Mouse (Mus musculus): ENCODE data around the gene Jmjd8.
"Not testable (repeated sequence)": the region's sequence is repeated elsewhere in the genome, so short reads cannot be mapped to it uniquely, and the experiment has no call there.

The Jmjd8 gene

DNA sequence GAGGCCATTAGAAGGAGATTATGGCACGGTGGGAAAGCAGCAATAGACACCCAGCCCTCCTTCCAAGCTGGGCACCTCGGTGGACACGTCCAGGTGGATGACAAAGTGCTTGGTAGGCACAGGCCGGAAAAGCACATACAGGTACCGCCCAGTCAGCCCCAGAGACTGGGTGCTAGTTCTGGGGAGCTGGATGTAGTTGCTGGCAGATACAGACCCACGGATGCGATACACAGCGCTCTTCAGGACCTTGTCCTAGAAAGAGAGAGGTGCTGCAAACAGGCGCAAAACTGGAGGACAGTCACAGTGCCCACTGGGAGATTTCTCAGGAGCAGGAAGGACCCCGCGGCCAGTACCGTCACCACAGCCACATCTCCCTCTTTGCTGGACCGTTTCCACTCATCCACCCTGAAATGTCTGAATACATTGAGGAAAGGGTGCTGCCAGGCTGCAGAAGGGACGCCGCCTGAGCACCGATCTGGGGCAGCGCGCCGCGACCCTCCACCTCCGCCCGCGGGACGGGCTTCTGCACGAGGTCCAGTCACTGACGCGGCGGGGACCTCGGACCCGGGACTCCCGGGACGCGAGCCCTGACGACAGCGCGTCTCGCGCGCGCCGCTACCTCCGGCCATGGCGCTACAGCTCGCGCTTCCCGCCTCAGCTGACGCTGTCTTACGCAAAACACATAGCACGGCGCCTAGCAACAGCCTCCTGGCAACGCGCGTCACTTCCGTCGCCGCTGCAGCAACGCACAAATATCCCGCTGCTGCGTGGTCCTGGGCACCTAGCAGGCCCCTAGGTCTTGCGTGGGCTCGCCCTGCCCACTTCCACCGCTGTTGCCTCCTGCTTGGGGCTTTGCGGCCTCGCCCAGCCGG lies 32.4 kb downstream of the Jmjd8 start, which contains the start of gene Wdr90:
Gene Wdr90, minus strand, starts transcription at position 670 of the 872 bp plus-strand sequence.
- no peak for DNase-seq (ENCODE audit: low read depth, low spot score)

DNA sequence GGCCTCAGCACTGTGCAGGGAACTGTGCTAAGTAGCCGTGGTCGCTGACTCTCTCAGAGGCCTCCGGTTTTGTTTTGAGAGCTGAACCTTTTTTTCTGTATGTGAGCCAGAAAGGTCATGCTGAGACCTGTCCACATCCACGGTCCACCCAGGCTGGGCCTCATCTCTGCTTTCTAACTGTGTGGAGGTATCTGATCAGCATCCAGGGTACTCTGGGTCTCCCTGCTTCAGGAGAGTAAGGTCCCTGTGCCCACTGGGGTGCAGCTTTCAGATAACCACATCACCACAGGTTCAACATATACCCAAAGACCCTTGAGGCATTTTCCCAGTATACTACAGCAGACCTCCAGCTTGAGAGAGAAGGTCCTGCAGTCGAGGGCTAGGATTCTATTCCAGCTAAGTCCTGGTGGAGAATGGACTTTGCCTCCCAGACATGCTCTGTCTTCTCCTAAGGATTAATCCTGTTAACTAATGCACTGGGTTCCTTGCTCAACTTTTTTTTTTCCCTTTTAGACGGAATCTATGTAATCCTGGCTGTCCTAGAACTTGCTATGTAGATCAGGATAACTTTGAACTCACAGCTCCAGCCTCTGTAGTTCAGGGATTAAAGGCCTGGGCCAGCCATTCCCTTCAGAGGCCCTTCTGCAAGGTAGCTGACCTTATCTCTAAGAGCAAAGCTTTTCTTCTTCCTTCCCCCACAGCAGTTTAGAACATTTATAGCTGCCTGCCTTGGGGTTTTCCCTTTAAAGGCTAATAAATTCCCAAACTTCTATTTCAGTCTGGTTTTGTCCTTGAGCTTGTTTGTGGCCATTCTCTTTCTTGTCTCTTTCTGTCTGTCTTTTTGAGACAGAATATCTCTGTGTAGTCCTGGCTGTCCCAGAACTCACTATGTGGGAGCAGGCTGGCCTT lies 33.3 kb downstream of the Jmjd8 start:
- DNase-seq (ENCODE audit: low read depth, low spot score) = no peak

DNA sequence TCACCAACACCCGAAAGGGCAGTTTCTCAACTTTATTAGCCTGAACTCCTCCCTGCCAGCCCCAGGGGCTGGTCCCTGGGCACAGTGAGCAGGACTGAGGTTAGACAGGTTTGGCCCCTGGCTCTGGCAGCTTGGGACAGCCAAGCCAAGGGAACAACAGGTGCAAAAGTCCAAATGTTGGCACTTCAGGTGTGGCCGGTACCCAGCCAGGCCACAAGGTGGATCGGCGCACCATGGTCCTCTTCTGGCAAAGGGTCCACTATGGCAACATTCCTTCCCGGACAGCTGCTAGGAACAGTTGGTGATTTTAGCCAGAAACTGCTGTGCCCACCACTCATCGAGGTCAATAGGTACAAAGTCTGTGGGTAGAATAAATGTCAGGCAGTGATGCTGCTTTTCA lies 35.0 kb downstream of the Jmjd8 start:
- DNase-seq (ENCODE audit: low read depth, low spot score) = no peak

DNA sequence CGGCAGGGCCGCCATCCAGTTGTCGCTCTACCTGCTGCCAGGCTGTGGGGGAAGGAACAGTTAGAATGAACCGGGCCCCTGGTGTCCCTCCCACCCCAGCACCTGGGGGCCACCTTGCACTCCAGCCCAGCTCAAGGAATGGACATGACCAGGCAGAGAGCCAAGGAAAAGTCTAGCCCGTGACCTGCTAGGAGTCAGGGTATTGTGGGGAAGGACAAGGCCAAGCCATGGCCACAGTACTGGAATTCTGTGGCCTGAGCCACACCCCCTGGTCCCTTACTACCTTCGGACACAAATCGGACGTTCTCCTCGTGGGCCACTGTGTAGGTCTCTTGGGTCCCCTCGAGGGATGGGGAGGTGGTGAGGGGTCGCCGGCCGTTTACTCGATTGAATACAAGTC lies 35.6 kb downstream of the Jmjd8 start:
- DNase-seq (ENCODE audit: low read depth, low spot score) = no peak

DNA sequence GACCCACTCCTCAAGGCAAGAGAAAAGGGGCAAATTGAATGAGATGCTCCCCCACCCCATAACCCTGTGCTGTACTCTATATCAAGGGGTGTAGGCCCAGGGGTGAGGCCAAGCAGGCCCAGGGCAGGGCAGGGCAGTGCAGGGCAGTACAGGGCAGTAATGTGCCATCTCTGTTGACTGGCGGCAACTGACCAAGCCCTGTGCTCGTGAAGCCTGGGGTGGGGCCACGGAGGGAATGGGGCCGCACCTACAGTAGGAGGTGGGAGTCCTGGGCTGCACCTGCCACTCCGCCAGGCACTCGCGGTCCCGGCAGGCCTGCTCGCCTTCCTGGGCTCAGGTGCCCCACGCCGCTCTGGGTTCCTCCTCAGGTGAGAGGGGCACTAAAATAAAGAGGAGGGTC lies 36.6 kb downstream of the Jmjd8 start:
- DNase-seq (ENCODE audit: low read depth, low spot score) = no peak

DNA sequence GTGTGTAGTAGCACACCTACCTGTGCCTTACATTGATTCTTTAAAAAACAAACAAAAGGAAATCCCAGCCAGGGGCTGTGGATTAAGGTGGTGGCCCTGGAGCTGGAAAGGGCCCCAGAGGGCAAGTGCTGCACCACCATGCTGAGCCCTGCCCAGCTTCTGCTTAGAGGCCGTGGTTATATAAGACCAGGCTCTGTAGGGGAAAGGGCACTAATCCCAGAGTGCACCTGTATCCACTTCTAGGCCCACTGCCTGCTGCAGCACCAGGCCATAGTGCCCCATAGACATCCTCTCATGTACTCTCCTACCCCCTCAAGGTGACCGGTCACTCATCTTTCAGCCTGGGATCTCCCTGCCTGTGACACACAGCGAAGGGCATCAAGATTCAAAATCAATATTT lies 37.5 kb downstream of the Jmjd8 start:
- no peak for DNase-seq (ENCODE audit: low read depth, low spot score)

DNA sequence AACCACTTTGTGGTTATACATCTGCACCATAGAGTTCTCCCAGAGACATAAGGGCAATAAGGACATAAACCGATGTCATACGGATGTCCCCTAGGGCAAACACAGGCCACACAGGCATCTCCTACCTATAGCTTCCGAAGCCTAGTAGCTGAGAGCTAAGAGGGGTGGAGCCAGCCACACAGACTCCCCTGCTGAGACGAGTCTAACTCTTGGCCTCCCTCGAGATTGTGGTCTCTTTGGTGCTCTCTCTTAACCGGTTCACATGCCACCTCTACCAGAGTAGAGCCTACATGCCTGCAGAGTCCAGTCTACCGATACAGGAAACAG lies 38.8 kb downstream of the Jmjd8 start:
- DNase-seq (ENCODE audit: low read depth, low spot score) = no peak

DNA sequence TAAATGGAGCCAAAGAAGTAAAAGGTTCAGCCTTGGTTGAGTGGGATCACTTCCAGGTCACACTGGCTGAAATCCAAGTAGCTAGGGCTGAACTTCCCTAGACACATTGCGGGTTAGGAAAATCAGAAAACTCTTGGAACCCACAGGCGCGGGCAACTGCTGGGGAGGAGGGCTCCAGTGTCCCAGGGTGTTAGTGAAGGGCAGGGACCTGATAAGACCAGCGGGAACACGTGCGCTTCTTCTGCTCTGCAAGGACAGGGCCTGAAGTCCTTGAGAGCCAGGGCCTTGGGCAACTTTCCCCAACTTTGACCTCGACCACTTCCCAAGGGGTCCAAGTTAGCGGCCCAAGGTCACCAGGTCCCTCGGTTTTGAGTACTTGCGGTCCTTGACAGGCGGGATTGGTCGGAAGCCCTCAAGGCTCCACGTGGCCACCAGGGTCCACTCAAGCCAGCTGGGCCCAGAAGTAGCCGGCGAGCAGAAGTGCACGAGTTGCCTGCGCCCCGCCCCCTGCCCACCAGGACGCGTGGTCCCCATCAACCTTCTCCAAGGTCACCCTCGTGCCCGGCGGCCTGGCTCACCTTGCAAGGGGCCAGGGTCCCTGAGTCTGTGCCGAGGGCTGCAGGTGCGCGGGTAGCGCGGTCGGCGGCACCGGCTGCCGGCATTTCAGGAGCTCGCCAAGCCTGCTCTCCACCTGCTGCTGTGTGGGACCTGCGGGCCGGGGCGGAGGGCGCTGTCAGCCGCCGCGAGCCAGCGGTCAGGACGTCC lies 39.4 kb downstream of the Jmjd8 start:
- DNase-seq (ENCODE audit: low read depth, low spot score) = no peak

DNA sequence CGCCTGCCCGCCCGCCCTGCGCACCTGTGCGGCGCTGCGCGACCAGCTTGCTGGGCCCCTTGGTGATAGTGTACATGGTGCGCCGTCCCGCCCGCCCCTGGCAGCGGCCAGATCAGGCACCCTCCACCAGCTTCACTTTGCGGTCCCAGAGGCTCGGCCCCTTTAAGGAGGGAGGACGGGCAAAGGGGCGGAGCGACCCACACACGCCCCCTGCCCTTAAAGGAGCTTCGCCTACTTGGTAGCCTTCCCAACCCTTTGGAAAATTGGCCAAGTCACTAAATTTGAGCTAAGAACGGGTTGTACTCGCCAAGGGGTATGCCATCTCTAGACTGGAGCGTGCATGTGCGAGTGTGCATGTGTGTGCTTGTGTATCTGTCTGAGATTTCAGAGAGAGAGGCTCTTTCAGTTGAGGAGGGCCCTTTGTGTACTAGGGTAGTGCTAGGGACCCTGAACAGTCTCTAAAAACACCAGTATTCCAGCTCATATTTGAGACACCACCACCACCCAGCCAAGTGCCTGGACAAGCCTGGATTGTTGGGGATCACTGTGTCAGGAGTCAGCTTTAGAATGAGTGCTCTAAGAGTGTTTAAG lies 40.0 kb downstream of the Jmjd8 start, which contains the start of gene Mcrip2:
Gene Mcrip2, minus strand, starts transcription at position 164 of the 591 bp plus-strand sequence.
- DNase-seq (ENCODE audit: low read depth, low spot score) = no peak

DNA sequence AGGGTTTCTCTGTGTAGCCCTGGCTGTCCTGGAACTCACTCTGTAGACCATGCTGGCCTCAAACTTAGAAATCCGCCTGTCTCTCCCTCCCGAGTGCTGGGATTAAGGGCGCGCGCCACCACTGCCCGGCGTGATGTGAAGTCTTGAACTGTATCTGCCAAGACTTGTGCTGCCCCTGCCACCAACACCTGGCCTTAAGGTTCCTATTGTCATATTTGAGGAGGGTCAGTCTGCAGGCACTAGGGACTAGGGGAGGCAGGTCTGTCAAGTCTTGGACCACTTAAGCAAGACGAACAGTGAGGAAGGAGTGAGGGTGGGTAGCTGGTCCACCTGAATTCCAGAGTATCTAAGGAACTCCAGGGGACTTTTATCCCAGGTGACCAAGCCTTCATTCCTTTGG lies 40.8 kb downstream of the Jmjd8 start:
- no peak for DNase-seq (ENCODE audit: low read depth, low spot score)

DNA sequence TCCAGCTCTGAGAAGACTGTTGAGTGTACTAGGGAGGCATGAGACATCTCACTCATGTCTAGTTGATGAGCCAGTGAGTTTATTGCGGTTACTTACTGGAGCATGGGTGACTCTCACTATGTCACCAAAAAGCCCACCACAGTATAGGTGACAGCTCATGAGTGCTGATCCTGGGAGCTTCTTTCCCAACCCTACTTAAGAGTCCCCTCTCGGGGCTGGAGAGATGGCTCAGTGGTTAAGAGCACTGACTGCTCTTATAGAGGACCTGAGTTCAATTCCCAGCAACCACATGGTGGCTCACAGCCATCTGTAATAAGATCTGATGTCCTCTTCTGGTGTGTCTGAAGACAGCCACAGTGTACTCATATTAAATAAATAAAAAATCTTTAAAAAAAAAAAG lies 41.3 kb downstream of the Jmjd8 start:
- DNase-seq (ENCODE audit: low read depth, low spot score) = no peak

DNA sequence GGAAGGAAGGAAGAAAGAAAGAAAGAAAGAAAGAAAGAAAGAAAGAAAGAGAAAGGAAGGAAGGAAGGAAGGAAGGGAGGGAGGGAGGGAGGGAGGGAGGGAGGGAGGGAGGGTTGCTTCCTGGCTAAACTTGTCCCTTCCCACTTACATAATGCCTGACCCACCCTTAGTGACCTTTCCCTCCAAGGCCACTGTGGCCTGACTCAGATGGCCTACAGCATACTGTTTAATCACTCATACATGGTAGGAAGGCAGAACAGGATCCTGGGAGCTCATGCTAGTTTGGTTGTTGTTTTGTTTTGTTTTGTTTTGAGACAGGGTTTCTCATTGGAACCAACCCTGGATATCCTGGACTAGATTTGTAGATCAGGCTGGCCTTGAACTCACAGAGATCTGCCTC lies 42.9 kb downstream of the Jmjd8 start:
- not testable (repeated sequence) for DNase-seq (ENCODE audit: low read depth, low spot score)

DNA sequence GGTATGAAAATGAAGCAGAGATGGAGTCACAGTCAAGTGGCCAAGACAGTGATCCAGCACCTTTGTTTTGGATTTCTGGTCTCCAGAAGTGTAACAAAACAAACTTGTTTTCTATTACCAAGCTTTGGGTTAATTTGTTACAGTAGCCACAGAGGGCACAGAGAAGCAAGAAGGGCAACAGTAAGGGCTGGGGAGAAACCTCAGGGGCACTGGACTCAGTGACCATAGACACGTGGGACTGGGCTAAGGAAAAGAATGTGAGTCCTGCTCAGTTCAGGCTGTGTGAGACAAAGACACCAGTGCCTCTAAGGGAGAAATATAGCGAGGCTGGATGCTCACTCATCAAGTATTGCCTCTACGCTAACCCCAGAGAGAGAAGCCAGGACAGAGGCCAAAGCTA lies 44.0 kb downstream of the Jmjd8 start:
- DNase-seq (ENCODE audit: low read depth, low spot score) = no peak

DNA sequence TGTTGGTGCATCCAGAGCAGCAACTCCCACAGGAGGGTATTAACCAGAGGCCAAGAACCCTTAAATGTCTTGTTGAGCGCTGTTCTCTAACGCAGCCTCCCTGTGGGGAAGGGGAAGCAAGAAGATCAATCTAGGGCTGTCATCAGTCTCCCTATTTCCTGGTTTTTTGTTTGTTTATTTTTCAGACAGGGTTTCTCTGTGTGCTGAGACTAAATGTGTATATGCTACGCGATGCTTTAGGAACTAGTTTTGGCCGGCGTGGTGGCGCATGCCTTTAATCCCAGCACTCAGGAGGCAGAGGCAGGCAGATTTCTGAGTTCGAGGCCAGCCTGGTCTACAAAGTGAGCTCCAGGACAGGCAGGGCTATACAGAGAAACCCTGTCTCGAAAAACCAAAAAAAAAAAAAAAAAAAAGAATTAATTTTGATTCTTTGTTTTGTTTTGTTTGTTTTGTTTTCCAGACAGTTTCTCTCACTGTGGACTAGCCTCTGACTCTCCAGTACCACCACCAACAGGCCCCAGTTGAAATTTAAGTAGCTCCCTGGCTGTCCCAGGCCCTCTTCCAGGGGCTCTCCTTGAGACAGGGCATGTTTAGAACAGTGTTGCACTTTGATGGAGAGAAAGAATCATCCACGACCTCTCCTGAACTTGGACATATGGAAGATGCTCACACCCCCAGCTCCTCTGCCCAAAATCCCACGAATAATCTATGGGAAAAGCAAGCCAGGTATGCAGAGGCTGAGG lies 44.9 kb downstream of the Jmjd8 start:
- DNase-seq (ENCODE audit: low read depth, low spot score) = no peak

DNA sequence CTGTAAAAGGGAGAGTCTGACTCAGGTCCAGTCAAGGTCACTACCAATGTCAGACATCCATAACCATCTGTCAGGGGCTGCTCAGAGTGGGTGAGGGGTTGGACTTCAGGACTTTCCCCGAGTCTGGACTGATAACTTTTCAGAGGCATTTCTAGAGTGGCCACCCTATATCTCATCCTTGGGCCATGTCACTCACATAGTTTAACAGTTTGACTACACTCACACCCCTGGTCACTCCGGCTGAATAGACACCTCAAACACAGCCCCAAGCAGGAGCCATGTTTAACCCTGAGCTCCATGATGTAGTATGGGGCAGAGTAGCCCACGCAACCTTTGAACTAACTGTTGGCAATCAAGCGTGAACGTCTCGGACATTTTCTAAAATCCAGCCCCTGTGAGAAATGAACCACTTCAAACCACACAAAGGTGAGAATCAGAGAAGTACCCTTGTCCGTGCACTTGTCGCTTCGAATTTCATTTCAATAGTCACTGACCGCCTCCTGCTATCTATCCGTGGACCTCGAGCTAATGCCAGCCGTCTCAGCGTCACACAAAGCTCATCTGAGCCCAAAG lies 45.6 kb downstream of the Jmjd8 start:
- no peak for DNase-seq (ENCODE audit: low read depth, low spot score)

DNA sequence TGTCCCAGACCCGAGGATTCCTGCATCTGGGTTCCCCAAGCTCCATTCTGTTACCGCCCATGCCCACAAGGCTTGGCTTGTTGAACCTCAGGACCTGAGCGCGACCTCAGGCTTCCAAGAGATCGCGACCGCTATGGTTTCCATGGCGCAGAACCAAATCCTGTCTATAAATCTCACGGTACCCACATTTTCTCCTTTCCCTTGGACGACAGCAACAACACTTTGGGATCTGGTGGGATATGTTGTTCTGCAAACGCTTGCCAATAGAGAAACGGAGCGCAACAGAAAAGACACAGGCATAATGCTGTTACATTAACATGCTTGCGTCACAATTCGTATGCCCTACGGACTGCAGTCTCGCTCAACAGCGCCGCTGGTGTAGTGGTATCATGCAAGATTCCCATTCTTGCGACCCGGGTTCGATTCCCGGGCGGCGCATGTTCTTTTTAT lies 46.1 kb downstream of the Jmjd8 start, which contains the start of gene Mettl26:
Gene Mettl26, plus strand, starts transcription at position 354 of the 450 bp plus-strand sequence.
- peak; percentile 66 for DNase-seq (ENCODE audit: low read depth, low spot score)

DNA sequence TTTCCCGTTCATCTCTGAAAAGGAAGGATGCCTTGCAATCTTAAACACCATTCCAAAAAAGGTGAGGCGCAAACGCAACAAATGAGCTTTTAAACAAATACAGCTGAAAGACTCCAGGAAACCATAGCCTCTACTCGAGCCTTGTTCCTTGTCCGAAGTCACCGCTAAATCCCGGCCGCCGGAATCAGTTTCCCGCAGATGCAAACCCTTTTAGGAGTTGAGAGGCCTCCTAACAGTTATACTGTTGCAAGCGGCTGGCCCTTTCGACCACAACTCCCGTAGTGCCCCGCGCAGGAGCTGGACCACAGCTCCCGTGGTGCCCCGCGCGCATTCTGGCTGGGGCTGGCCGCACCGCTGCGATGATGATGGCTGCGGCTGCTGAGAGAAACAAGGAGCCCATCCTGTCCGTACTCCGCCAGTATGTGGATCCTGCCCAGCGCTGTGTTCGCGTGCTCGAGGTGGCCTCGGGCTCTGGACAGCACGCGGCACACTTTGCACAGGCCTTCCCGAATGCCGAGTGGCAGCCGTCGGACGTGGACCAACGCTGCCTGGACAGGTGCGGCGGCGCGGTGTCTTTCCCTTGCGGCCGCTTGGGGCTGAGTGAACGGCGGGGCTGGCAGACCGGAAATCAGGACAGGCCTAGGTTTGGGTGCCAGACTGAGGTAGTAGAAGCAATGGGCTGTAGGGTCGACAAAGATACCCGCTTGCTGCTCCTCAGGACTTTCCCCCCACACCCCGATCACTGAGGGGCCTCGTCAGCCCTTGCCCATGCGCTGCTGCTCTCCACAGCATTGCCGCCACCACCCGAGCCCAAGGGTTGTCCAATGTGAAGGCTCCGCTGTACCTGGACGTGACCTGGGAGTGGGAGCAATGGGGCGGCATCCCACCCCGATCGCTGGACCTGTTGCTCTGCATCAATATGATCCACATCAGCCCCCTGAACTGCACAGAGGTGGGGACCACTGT lies 46.8 kb downstream of the Jmjd8 start:
- DNase-seq (ENCODE audit: low read depth, low spot score) = no peak

DNA sequence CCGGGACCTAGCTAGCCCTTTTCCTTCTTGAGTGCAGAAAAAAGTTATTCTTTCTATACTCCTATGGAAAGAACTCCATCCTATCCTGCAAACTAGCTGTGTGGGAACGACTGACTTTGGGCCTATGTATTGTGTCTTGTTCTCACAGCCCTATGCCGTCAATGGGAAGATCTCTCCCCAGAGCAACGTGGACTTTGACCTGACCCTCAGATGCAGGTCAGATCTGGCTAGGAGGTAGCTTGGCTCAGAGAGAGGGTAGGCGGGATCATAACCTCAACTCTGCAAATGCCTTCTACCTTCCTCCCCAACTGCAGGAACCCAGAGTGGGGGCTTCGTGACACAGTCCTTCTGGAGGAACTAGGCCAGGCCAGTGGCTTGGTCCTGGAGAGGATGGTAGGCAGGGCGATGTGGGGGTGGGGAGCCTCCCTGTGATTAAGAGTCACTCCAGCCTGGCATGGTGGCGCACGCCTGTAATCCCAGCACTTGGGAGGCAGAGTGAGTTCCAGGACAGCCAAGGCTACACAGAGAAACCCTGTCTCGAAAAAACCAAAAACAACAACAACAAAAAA lies 47.8 kb downstream of the Jmjd8 start:
- no peak for DNase-seq (ENCODE audit: low read depth, low spot score)

DNA sequence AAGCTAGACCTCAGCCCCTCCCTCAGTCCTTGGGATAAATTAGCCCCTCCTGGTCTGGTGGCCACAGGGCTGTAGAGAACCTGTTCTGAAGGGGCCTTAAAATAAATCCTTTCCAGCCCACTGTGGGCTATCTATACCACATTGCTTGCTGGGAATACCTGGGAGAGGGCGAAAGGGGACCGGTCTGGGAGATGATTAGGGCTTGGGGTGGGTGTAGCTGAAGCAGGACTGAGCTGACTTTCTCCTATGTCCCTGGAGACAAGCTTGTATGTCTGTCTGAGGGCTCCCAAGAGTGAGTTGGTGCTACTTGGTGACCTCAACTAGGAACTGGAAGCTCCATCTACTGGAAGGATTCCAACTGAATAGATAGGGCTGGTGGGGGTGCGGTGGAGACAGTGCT lies 48.4 kb downstream of the Jmjd8 start:
- no peak for DNase-seq (ENCODE audit: low read depth, low spot score)
